Mouse (Mus musculus): ENCODE results near the gene Tff1. TPM values are rescaled to one million over a fixed set of nuclear protein-coding genes. Genes with fewer than 3 reads are reported as not detected.

The Tff1 gene
- polyA plus RNA-seq, 1 experiment from 2014 or later: not detected

DNA sequence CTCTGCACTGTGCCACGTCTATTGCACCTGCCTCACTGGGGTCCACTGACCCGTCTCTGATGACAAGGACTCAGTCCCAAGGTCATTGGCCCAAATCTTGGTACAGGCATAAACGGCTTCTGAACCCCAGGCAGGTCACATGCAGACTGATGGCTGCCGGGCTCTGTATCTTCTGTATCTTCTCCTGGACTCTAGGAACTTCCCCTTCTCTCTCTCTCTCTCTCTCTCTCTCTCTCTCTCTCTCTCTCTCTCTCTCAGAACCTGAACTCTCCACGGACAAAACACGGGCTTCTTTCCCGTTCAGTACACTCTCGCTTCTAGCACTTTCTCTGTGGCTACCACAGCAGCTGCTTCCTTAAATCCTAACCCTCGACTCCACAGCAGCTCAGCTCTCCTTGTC is 19.1 kb downstream of the Tff1 start:
- Histone ChIP-seq H3K9me3 (peaks cover 5% of the 10 kb centered on the region; the same call in 1 of the 2 replicates), H3K9ac (no peak overlapping the region), H3K4me1 (replicated peaks) (no peaks in the 10 kb centered on the region), H3K4me3 (no peak overlapping the region), H3K36me3 (no peaks in the 10 kb centered on the region), H3K4me2 (no peak overlapping the region), H3K27me3 (no peaks in the 10 kb centered on the region), H3K27ac (no peak overlapping the region)
- 86% methylated on average over 9 of the region's 9 CpGs for WGBS
- ATAC-seq (ENCODE audit: low FRiP score): no peak

DNA sequence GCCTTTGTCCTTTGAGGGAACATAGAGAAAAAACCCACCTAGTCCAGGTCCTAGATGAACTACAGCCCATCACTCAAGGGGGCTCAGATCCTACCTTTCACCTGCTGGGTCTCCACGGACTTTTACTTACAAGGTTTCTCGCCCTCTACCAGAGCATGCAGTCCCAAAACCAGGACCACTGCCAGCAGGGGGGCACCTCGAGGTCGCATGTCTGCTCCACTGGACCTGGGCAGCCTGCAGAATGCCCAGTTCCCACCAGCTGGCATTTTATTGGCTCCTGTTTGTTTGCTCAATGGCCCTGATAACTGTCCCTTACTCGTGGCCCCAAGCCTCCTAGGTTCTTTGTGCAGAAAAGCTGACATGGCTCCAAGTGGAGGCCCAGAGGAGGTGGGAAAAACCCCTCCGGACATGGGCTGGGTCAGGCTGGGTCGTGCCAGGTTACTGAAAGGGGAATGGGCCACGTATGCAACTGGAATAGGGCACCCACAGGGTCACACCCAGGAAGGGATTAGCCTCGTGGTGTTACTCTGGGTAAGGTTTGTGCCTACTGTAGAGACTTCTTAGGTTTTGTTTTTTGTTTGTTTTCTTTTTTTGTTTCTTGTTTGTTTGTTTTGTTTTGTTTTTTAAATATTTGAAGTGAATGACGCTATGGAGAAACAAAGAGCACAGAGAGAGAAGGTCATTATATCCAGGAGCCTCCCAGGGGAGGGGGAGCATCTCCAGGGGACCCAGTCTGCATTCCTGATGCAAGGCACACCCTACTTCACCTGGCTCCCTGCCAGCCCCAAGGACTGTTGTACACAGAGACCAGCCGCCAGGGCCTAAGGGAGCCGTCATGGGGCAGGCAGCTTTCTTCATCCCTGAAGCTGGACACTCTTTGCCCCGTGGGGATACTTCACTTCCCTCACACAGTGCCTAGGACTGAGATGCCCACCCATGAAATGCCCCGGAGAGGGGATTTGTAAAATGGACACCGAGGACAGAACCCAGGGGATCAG is 20.7 kb downstream of the Tff1 start, which contains the start of gene Tff2:
Gene Tff2 (minus strand): TSS at position 243 of the 998 bp plus-strand sequence.
- Histone ChIP-seq H3K4me3 (no peak within 1 kb of the TSS), H3K27ac (no peak within 1 kb of the TSS), H3K36me3 (no peaks in the 10 kb centered on the region), H3K9ac (no peak within 1 kb of the TSS), H3K4me1 (replicated peaks) (no peaks in the 10 kb centered on the region), H3K4me2 (no peak within 1 kb of the TSS), H3K27me3 (no peaks in the 10 kb centered on the region), H3K9me3 (peaks cover 5% of the 10 kb centered on the region; the same call in 1 of the 2 replicates)
- WGBS: 64% methylated on average over 15 of the region's 15 CpGs
- no peak for ATAC-seq (ENCODE audit: low FRiP score)

DNA sequence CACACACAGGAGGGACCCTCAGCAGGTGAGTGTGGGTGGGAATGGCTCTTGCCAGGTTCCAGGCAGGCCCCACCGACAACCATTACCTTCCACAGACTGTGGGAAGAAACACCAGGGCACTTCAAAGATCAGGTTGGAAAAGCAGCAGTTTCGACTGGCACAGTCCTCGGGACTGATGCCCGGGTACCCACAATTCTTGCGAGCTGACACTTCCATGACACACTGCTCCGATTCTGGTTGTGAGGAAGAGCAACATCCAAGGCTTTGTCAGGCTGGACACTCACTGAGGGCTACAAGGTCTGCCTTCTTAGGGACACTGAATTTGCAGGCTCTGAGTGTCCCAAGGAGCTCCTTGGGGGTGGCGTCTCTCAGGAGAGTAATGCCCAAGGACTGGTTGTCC is 23.0 kb downstream of the Tff1 start:
- Histone ChIP-seq H3K9me3 (no peaks in the 10 kb centered on the region; the same call in 1 of the 2 replicates), H3K9ac (no peak overlapping the region), H3K27ac (no peak overlapping the region), H3K4me3 (no peak overlapping the region), H3K27me3 (no peaks in the 10 kb centered on the region), H3K36me3 (no peaks in the 10 kb centered on the region), H3K4me2 (no peak overlapping the region), H3K4me1 (replicated peaks) (no peaks in the 10 kb centered on the region)
- no peak for ATAC-seq (ENCODE audit: low FRiP score)
- 92% methylated on average over 7 of the region's 7 CpGs for WGBS

DNA sequence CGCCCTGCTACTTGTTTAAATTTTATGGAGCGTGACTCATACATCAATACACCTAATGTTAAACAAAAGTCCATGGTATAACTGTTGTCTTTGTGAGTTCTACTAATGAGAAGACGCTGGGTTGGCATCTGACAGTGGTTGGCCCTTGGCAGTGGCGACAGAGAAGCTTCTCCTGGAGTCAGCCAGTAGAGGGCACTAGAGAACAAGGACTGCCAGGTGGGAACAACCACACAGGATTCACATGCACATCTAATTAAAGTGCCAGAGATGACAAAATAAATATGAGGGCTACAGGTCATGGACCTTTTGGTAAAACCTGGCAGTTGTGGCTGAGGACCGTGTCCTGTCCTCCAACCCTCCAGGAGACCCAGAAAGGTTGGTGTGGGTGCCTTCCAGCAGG is 26.7 kb downstream of the Tff1 start:
- no peak for ATAC-seq (ENCODE audit: low FRiP score)
- Histone ChIP-seq H3K27me3 (no peaks in the 10 kb centered on the region), H3K4me3 (no peak overlapping the region), H3K9me3 (no peaks in the 10 kb centered on the region), H3K4me1 (replicated peaks) (no peaks in the 10 kb centered on the region), H3K9ac (no peak overlapping the region), H3K4me2 (no peak overlapping the region), H3K36me3 (no peaks in the 10 kb centered on the region), H3K27ac (no peak overlapping the region)
- WGBS: 21% methylated on average over 5 of the region's 5 CpGs

DNA sequence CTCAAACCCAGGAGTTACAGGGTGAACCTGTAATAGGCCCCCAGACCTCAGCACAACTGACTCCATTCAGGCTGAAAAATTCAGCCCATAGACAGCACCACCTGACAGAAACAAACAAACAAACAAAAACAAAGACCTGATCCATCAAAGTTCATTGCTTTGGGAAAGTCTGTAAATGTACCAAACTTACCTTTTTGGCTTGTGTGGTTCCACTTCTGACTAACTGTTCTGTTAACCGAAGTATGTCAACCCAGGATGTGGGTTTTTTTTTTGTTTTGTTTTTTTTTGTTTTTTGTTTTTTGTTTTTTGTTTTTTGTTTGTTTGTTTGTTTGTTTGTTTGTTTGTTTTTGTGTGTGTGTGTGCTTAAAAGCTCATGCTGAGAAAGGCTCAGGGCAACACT is 28.3 kb downstream of the Tff1 start:
- no peaks in the 10 kb centered on the region for H3K27me3 ChIP-seq
- no peak overlapping the region for H3K27ac ChIP-seq
- no peaks in the 10 kb centered on the region for H3K36me3 ChIP-seq
- H3K9ac ChIP-seq: no peak overlapping the region
- no peaks in the 10 kb centered on the region for H3K4me1 ChIP-seq (replicated peaks)
- ATAC-seq (ENCODE audit: low FRiP score): no peak
- no peak overlapping the region for H3K4me2 ChIP-seq
- no peaks in the 10 kb centered on the region for H3K9me3 ChIP-seq
- H3K4me3 ChIP-seq: no peak overlapping the region
- WGBS: 89% methylated on average over 1 of the region's 1 CpGs

- 57% methylated on average over 3 of the region's 3 CpGs for WGBS
Measured at GRCm38 (mm10) chr17:31136291-31136690, 28.8 kb downstream of the Tff1 start.

DNA sequence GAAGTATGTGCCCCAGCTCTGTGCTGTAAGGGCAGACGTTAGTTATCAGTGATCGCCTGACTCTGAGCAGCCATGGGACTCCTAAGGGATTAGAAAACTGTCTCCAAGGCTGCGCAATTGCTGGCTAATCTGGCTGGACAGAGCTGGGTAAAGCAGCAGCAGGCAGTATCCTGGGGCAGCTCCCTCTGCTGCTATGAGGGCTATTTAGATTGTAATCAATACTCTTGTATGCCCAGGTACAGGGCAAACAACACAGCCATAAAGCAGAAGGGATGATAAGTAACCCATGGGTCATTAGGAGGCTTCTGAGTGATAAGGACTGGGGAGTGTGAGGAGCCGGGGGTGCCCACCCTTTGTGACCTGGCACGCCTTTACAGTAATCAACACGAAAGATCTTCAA is 30.2 kb downstream of the Tff1 start:
- Histone ChIP-seq H3K27ac (no peak overlapping the region), H3K4me2 (no peak overlapping the region), H3K4me3 (no peak overlapping the region), H3K4me1 (replicated peaks) (no peaks in the 10 kb centered on the region), H3K27me3 (no peaks in the 10 kb centered on the region), H3K9ac (no peak overlapping the region), H3K9me3 (no peaks in the 10 kb centered on the region), H3K36me3 (no peaks in the 10 kb centered on the region)
- 79% methylated on average over 6 of the region's 6 CpGs for WGBS
- no peak for ATAC-seq (ENCODE audit: low FRiP score)

More at GRCm38 (mm10) chr17:31136291-31136690, 28.8 kb downstream of the Tff1 start:
- no peaks in the 10 kb centered on the region for H3K4me1 ChIP-seq (replicated peaks)
- H3K27ac ChIP-seq: no peak overlapping the region
- no peak overlapping the region for H3K4me3 ChIP-seq
- no peaks in the 10 kb centered on the region for H3K9me3 ChIP-seq
- no peaks in the 10 kb centered on the region for H3K36me3 ChIP-seq
- no peak for ATAC-seq (ENCODE audit: low FRiP score)
- H3K9ac ChIP-seq: no peak overlapping the region
- no peak overlapping the region for H3K4me2 ChIP-seq
- no peaks in the 10 kb centered on the region for H3K27me3 ChIP-seq

GRCm38 (mm10) chr17:31133776-31134175 is 31.3 kb downstream of the Tff1 start:
- no peaks in the 10 kb centered on the region; the same call in 1 of the 2 replicates for H3K4me1 ChIP-seq (replicated peaks)
- ATAC-seq (ENCODE audit: low FRiP score): no peak
- 84% methylated on average over 15 of the region's 15 CpGs for WGBS

DNA sequence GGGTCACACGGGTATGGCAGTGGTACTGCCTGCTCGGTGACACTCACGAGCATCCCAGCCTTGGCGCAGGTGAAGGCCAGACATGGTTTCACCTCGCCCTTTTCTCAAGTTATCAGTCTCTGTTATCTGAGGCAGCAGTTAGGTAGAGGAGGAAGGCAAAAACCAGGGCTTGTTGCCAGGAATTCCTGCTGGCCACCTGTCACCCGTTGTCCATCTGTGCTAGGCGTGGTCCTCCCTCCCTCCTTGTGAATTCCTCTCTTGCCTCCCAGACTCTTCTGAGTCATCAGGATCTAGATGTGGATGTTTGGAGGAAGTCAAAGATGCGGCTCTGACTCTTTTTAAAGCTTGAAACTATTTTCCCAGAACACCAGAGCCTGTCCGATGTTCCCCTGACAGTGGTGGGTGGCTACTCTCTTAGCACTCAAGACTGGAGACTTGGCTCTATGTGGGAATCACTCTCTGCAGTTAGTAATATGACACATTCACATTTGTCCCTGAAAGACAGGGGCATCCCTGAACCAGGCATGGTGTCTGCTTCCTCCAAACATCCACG is 33.7 kb downstream of the Tff1 start:
- Histone ChIP-seq H3K9me3 (no peaks in the 10 kb centered on the region), H3K27me3 (no peaks in the 10 kb centered on the region), H3K4me3 (no peak overlapping the region), H3K36me3 (no peaks in the 10 kb centered on the region), H3K4me2 (no peak overlapping the region), H3K4me1 (replicated peaks) (no peaks in the 10 kb centered on the region; the same call in 1 of the 2 replicates), H3K27ac (no peak overlapping the region), H3K9ac (no peak overlapping the region)
- WGBS: 87% methylated on average over 10 of the region's 10 CpGs
- no peak for ATAC-seq (ENCODE audit: low FRiP score)

More at GRCm38 (mm10) chr17:31133776-31134175, 31.3 kb downstream of the Tff1 start:
- Histone ChIP-seq H3K4me3 (no peak overlapping the region), H3K36me3 (no peaks in the 10 kb centered on the region), H3K4me2 (no peak overlapping the region), H3K9me3 (no peaks in the 10 kb centered on the region), H3K27me3 (no peaks in the 10 kb centered on the region), H3K9ac (no peak overlapping the region), H3K27ac (no peak overlapping the region)

DNA sequence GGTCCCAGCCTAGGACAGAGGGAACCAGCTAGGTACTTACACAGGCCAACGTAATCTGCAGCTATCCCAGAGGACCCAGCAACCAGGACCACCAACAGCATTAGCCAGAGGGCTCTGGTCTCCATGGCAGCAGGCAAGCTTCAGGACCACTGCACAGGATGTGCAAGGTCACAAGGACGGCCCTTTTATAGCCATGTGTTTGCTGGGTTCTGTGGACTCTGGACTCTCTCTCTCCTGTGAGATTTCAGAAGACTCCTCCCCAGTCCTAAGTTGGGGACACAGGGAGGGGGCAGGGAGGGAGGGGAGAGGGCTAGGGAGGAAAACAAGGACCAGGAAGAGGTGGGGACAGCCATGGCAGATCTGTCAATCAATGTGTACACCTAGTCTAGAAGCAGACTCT is 35.6 kb downstream of the Tff1 start, which contains the start of gene Tff3:
Gene Tff3 (minus strand): TSS at position 195 of the 400 bp plus-strand sequence.
- no peaks in the 10 kb centered on the region for H3K9me3 ChIP-seq

DNA sequence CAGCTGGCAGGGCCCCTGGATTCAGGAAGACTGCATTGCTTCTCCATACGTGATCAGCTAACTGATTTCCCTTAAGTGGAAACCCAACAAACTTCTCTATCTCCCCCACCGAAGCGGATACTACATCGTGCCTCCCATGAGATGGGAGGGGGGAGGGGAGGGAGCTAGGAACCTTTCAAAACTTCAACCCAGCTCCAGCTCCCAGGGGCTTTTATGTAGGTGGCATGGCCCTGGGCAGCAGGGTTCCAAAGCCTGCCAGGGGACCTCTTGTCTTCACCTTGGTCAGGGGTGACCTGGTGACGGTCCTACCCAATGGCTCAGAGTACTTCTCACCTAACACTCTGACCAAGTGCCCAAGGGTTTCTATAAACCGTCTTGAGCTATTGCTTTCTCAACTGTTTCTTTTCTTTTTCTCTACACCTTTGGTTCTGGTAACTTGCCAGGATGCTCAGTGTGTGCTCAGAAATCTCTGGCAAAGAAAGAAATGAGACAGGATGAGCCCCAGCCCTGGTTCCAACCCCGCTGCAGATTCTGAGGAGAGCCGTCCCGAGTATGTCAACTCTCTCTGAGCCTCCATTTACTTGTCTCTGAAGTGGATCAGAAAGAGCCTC is 36.3 kb downstream of the Tff1 start:
- H3K4me3 ChIP-seq: no peak overlapping the region
- peaks cover 12% of the 10 kb centered on the region for H3K4me1 ChIP-seq (replicated peaks)
- no peaks in the 10 kb centered on the region for H3K36me3 ChIP-seq
- ATAC-seq (ENCODE audit: low FRiP score): no peak
- H3K27me3 ChIP-seq: no peaks in the 10 kb centered on the region
- H3K9ac ChIP-seq: no peak overlapping the region
- 92% methylated on average over 9 of the region's 9 CpGs for WGBS
- no peaks in the 10 kb centered on the region for H3K9me3 ChIP-seq
- H3K27ac ChIP-seq: no peak overlapping the region
- H3K4me2 ChIP-seq: no peak overlapping the region

More for the DNA sequence above, 35.6 kb downstream of the Tff1 start, which contains the start of gene Tff3:
- ATAC-seq (ENCODE audit: low FRiP score): no peak
- Histone ChIP-seq H3K4me1 (replicated peaks) (peaks cover 12% of the 10 kb centered on the region), H3K4me3 (no peak within 1 kb of the TSS), H3K27me3 (no peaks in the 10 kb centered on the region), H3K9ac (no peak within 1 kb of the TSS), H3K36me3 (no peaks in the 10 kb centered on the region), H3K4me2 (no peak within 1 kb of the TSS), H3K27ac (no peak within 1 kb of the TSS)
- whole genome bisulfite sequencing: 21% methylated on average over 2 of the region's 2 CpGs

Measured in hindbrain, embryonic 13.5 days (tissue).